Mouse (Mus musculus) C2C12 (cell line): Measurements from ENCODE around the gene Sap25.
"Not testable (repeated sequence)": the region's sequence is repeated elsewhere in the genome, so short reads cannot be mapped to it uniquely, and the experiment has no call there.

Source experiments
- CEBPB ChIP-seq: IDR thresholded peaks from one replicate; pipeline ENCODE4 v1.6.1; 2011; ENCODE audit warnings: low read depth, mild to moderate bottlenecking, control low read depth, moderate library complexity
- CTCF ChIP-seq: IDR thresholded peaks from one replicate; pipeline ENCODE4 v1.5.1; 2011; ENCODE audit not compliant: control insufficient read depth, insufficient read depth, insufficient read length
- FOSL1 ChIP-seq: IDR thresholded peaks from one replicate; pipeline ENCODE4 v1.8.0; 2011; ENCODE audit warnings: mild to moderate bottlenecking, low read length; ENCODE audit not compliant: poor library complexity, insufficient read depth, severe bottlenecking
- MYOD1 ChIP-seq: IDR thresholded peaks from one replicate; pipeline ENCODE4 v1.6.1; 2011; ENCODE audit warnings: low read depth; ENCODE audit not compliant: control insufficient read depth, insufficient read length
- USF1 ChIP-seq: IDR thresholded peaks from one replicate; pipeline ENCODE4 v1.6.1; 2011; ENCODE audit warnings: low read depth, mild to moderate bottlenecking, control low read depth, moderate library complexity

DNA sequence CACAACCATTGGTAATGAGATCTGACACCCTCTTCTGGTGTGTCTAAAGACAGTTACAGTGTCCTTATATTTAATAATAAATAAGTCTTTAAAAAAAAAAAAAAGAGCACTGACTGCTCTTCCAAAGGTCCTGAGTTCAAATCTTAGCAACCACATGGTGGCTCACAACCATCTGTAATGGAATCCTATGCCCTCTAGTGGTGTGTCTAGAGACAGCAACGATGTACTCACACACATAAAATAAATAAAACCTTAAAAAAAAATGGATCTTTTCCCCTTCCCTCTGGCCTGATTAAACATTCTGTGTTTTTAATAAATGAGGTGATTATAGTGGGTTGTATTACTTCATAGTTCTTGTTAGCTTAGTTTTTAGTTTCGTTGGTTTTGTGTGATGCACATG is 26.2 kb upstream of the Sap25 start:
- TF ChIP-seq CTCF, USF1, FOSL1, CEBPB, MYOD1: not testable (repeated sequence)
